Mouse (Mus musculus) gastrocnemius, adult 18-20 months (tissue): ENCODE data around the gene Gsdma2. TPM values are rescaled to one million over a fixed set of nuclear protein-coding genes. Genes with fewer than 3 reads are reported as not detected.
"Not testable (repeated sequence)": the region's sequence is repeated elsewhere in the genome, so short reads cannot be mapped to it uniquely, and the experiment has no call there.

Experiments
- DNase-seq: peaks from one replicate; pipeline ENCODE4 v3.0.0; 2021; ENCODE audit warnings: low spot score
- total RNA-seq, 2 experiments: library from RNA; stranded (reverse); gene quantifications; 2 replicates each; pipeline ENCODE4 v1.2.3; 2021

Gene Gsdma2
- total RNA-seq, 2 experiments from 2014 or later: 0.73 to 1.1 TPM

- no peak for DNase-seq
Measured at GRCm38 (mm10) chr11:98664091-98664490, 17.5 kb downstream of the Gsdma2 start, which contains the start of gene Gsdma. Gene Gsdma (plus strand): TSS chr11:98664351.

GRCm38 (mm10) chr11:98668984-98669383, 22.4 kb downstream of the Gsdma2 start:
- no peak for DNase-seq

DNA sequence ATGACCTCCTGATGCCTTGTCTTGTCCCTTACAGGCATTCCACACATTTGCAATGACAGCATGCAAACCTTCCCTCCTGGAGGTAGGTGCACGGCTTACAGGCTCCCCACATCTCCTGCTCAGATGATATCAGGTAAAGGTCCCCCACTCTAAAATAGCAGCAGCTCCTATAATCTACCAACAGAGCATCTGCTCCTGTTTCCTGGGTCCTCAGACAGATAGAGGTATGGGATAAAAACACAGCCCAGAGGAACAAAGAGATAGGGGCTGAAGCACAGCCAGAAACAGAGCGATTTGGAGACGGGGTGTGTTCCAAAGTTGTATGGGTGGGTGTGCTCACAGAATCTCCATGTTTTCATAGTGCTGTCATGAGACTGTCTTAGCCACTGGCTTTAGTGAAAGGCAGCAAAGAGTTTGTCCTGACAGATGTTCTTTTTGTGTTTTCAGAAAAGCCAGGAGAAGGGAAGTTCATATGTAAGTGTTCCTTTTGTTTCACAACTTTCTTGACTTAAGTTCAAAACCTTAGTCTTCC, 24.8 kb downstream of the Gsdma2 start:
- no peak for DNase-seq

- DNase-seq: no peak
Measured at GRCm38 (mm10) chr11:98671857-98672256, 25.3 kb downstream of the Gsdma2 start.

DNA sequence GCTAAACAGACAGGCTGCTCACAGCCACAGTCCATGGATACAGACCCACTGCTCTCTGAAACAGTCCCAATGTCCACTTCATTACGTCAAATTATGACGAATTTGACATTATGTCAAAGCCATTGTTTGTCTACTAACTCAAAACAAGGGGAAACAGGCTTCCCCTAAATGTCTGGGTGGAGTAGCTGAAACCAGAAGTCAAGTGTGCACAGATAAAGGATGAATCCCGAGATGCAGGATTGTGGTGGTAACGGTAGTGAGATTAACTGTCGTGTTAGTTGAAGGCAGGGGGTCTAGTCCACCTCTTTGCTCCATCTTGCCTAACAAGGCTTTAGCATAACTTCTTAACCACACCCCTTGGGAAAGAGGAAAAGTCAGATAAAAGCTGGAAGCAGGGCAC, 25.9 kb downstream of the Gsdma2 start:
- no peak for DNase-seq

GRCm38 (mm10) chr11:98673136-98673535, 26.6 kb downstream of the Gsdma2 start:
- DNase-seq: peak; percentile 52

GRCm38 (mm10) chr11:98675829-98676363, 29.3 kb downstream of the Gsdma2 start:
- no peak for DNase-seq

- no peak for DNase-seq
Measured at GRCm38 (mm10) chr11:98680023-98680422, 33.5 kb downstream of the Gsdma2 start.

DNA sequence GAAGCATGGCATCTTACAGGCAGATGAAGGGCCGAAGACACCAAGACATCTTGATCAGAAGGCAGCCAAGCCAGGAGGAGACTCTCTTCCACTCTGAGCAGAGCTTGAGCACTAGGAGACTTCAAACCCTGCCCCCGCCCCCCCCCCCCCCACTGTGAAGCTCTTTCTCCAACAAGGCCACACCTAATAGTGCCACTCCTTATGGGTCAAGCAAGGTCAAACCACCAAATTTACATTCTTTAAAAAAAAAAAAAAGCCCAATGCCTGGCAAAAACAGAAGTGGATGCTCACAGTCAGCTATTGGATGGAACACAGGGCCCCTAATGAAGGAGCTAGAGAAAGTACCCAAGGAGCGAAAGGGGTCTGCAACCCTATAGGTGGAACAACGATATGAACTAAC, 34.0 kb downstream of the Gsdma2 start:
- not testable (repeated sequence) for DNase-seq

DNA sequence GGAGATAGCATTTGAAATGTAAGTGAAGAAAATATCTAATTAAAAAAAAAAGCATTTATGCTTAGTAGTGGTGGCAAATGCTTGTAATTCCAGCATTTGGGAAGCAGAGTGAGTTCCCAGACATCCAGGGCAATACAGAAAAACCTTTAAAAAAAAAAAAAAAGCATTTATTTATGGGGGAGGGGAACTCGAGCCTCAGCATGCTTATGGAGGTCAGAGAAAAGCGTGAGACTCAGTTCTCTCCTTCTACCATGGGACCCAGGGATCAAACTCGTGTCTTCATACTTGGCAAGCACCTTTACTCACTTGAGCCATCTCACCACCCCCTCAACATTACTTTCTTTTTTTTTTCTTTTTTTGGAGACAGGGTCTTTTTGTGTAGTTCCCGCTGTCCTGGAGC, 34.6 kb downstream of the Gsdma2 start:
- DNase-seq: no peak

- peak; percentile 99 for DNase-seq
Measured at GRCm38 (mm10) chr11:98681786-98682745, 35.5 kb downstream of the Gsdma2 start, which contains the start of gene Psmd3. Gene Psmd3 (plus strand): TSS chr11:98682554.

DNA sequence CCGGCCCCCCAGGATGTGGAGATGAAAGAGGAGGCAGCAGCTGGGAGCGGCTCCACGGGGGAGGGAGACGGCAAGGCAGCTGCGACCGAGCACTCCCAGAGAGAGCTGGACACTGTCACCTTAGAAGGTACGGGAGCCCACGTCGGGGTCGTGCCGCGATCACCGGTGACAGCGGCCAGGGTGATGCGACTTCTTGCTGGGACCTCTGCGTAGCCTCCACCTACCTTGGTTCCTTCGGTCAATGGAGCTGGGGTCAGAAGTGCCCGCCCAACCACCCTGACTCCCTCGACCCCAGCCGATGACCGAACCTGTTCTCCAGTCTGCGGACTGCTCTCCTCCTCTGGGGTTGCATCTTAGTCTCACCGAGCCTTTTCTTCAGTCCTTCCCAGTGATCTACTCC, 36.3 kb downstream of the Gsdma2 start:
- DNase-seq: no peak

DNA sequence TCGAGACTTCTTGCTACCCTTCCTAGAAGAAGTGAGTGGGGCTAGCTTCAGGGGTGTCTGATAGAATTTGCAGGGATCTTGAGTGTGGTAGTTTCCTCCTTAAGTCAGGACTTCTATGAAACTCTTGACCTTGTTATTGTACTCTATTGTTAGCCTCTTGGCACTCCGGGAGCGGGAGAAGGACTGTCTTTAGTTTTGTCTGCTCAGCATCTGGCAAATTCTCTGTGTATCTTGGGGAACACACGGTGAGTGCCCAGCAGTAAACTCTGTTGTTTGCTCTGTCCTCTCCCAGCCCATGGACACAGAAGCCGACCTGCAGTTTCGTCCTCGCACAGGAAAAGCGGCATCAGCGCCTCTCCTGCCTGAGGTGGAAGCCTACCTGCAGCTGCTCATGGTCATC, 39.1 kb downstream of the Gsdma2 start:
- no peak for DNase-seq

GRCm38 (mm10) chr11:98686976-98687375, 40.4 kb downstream of the Gsdma2 start:
- no peak for DNase-seq

GRCm38 (mm10) chr11:98688009-98688408, 41.5 kb downstream of the Gsdma2 start:
- no peak for DNase-seq

DNA sequence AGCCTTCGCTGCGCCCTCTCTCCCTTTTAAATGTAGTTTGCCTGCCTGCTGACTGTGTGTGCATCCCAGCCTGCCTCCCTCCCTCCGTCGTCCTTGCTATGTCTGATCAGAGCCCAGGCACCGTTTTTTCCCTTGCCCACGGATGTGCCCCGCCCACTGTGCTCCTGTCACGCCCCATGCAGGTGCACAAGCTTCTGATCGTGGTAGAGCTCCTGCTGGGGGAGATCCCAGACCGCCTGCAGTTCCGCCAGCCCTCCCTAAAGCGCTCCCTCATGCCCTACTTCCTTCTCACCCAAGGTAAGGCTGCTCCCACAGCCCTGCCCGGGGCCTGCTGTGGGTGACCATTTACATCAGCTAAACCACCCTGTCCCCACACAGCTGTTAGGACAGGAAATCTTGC, 46.6 kb downstream of the Gsdma2 start:
- no peak for DNase-seq

DNA sequence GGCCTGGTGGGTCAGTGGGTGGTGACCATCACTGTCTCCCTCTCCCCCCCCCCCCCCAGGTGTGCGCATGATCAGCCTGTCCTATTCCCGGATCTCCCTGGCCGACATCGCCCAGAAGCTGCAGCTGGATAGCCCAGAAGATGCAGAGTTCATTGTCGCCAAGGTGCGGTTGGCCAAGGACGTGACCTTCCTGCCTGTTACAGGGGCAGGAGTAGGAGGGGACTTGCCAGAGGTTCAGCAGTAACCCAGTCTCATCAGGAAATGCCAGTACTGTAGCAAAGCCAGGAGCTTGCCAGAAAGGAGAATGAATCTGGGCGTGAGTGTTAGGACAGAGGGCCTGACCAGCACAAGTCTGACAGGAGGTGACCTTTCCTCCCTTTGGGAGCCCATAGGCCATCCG, 47.2 kb downstream of the Gsdma2 start:
- no peak for DNase-seq

DNA sequence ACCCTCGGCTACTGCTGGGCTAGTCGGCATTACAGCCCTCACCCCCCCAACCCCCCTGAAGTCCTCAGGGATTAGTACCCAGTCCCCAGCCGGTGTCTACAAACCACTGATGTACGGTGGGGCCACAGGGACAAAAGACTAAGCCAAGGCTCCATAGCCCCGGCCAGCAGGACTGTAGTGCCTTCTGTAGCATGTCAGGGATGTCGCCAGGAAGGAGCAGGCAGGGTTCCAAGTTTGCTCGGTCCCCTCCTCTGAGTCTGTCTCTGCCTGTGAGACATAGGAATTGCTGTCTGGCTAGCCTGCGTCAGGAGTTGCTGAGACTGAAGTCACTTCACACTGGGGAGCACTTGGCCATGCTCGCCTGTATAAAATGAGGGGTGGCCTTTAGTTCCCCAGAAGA, 47.7 kb downstream of the Gsdma2 start:
- DNase-seq: no peak

GRCm38 (mm10) chr11:98695408-98695807, 48.8 kb downstream of the Gsdma2 start:
- no peak for DNase-seq

DNA sequence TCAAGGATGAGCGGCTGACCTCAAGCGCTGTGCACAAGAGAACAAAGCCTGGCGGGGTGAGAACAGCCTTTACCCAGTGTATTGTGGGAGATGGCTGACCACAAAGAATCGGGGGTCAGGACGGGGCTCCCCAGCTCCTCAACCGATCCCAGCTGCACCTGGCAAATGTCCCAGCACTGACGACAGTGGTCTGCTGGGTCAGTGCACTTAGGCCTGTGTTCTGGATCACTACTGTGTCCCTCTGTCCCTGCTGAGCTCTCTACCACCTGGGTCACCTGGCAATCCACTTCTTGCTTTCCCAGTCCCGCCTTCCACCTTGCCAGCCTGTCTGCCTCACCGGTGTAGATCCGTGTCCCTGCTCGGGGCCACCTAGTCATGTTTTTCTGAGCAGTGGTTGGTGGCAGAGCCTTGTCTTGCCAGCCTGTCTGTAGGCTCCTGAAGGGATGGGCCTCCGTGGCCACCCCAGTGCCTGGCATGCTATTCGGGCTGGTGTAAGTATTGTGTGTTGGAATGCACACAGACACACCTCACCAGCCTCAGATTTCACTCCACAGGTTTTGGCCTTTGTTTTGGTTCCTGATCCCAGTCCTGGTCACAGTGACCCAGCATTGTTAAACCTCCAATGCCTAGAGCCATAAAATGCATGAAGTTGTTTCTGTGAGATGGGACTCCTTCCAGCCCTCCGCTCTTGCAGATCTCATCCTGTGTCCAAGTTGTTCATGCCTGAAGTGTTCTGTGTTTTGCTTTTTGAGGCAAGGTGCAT, 50.1 kb downstream of the Gsdma2 start:
- DNase-seq: no peak

DNA sequence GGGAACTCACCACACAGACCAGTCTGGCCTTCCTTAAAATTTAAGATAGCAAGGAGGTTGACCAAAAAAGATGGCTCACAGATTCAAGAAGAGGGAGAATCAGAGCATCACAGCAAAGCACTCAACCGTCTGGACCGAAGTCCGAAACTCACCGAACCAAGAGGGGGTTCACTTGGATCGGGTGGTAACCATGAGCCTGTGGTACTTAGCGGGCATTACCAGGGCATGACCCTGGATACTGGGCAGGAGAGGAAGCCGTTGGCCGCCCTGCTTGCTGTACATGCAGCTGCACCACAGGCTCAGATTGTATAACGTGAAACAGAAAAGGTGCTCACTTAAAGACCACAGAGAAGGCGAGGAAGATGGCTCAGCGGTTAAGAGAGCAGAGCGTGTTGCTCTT, 50.7 kb downstream of the Gsdma2 start:
- no peak for DNase-seq
